Mouse (Mus musculus): Measurements from ENCODE around the gene D030056L22Rik. TPM values are rescaled to one million over a fixed set of nuclear protein-coding genes. Genes with fewer than 3 reads are reported as not detected.

The D030056L22Rik gene
- polyA plus RNA-seq, 1 experiment from 2014 or later = 82.2 TPM

GRCm38 (mm10) chr19:18743946-18744345 is 31.0 kb downstream of the D030056L22Rik start:
- no peak overlapping the region for H3K4me2 ChIP-seq (replicated peaks)
- H3K9ac ChIP-seq (replicated peaks) = no peak overlapping the region
- no peaks in the 10 kb centered on the region for H3K4me1 ChIP-seq
- ATAC-seq (replicated peaks) = no peak
- H3K36me3 ChIP-seq = no peaks in the 10 kb centered on the region
- no peaks in the 10 kb centered on the region for H3K27me3 ChIP-seq
- no peak overlapping the region for H3K27ac ChIP-seq (replicated peaks)
- H3K4me3 ChIP-seq = no peak overlapping the region
- WGBS = 87% methylated on average over 5 of the region's 5 CpGs
- no peaks in the 10 kb centered on the region for H3K9me3 ChIP-seq

DNA sequence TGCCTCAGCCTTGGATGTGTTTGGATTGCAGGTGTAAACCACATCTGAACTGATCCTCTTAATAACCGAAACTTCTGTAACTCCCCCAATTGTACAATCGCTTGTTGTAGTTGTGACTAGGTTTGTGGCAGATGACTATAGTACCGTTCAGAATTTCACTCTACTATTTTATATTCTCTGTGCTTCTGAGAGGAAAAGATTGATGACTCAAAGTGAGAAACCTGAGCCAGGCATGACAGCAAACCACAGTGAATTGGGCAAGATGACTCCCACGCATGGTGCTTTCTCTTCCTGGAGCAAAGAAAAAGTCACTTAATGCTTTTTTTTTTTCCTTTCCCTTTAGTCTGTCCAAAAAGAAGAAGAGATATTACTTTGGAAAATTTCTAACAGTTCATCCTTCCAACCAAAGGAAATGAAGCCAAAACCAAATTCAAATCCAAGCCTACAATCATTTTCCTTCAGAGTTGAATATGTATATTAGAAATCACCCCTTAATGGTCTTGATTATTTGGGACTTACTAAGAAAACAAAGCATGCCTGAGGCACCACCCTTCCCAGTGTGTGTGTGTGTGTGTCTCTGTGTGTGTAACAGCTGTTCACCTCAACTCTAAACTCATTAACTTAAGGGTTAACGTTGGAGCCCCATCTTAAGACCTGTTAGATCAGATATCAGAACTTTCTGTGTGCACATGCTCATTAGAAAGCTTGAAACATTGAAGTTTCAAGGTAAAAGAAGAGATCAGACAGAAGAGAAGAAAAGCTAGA is 33.8 kb downstream of the D030056L22Rik start:
- Histone ChIP-seq H3K36me3 (no peaks in the 10 kb centered on the region), H3K4me3 (no peak overlapping the region), H3K27me3 (no peaks in the 10 kb centered on the region), H3K4me2 (replicated peaks) (no peak overlapping the region), H3K9ac (replicated peaks) (no peak overlapping the region), H3K4me1 (peaks cover 8% of the 10 kb centered on the region), H3K9me3 (no peaks in the 10 kb centered on the region), H3K27ac (replicated peaks) (no peak overlapping the region)
- no peak for ATAC-seq (replicated peaks)
- 90% methylated on average over 5 of the region's 5 CpGs for WGBS

- no peak overlapping the region for H3K9ac ChIP-seq (replicated peaks)
- no peaks in the 10 kb centered on the region for H3K9me3 ChIP-seq
- no peaks in the 10 kb centered on the region for H3K36me3 ChIP-seq
- no peak overlapping the region for H3K27ac ChIP-seq (replicated peaks)
- no peak overlapping the region for H3K4me2 ChIP-seq (replicated peaks)
- no peak for ATAC-seq (replicated peaks)
- no peak overlapping the region for H3K4me3 ChIP-seq
- peaks cover 8% of the 10 kb centered on the region for H3K4me1 ChIP-seq
- no peaks in the 10 kb centered on the region for H3K27me3 ChIP-seq
- WGBS = 94% methylated on average over 4 of the region's 4 CpGs
Observed at GRCm38 (mm10) chr19:18747379-18747778, 34.4 kb downstream of the D030056L22Rik start.

GRCm38 (mm10) chr19:18749598-18750339 is 36.8 kb downstream of the D030056L22Rik start, which contains the start of gene Trpm6:
Gene Trpm6 (plus strand): TSS chr19:18749983.
- H3K27me3 ChIP-seq = no peaks in the 10 kb centered on the region
- 7% methylated on average over 41 of the region's 41 CpGs for WGBS
- no peak within 1 kb of the TSS for H3K27ac ChIP-seq (replicated peaks)
- no peaks in the 10 kb centered on the region for H3K36me3 ChIP-seq
- H3K4me2 ChIP-seq (replicated peaks) = peak within 1 kb of the TSS; percentile 70
- no peaks in the 10 kb centered on the region for H3K9me3 ChIP-seq
- H3K4me1 ChIP-seq = peaks cover 8% of the 10 kb centered on the region
- H3K9ac ChIP-seq (replicated peaks) = peak within 1 kb of the TSS; percentile 28; the same call in 1 of the 2 replicates
- ATAC-seq (replicated peaks) = no peak
- H3K4me3 ChIP-seq = peak within 1 kb of the TSS; percentile 38

- no peak for ATAC-seq (replicated peaks)
Observed at GRCm38 (mm10) chr19:18757191-18757590, 44.2 kb downstream of the D030056L22Rik start.

GRCm38 (mm10) chr19:18757706-18758105 is 44.7 kb downstream of the D030056L22Rik start:
- WGBS = 51% methylated on average over 4 of the region's 4 CpGs
- H3K4me3 ChIP-seq = no peak overlapping the region
- no peak overlapping the region for H3K27ac ChIP-seq (replicated peaks)
- H3K27me3 ChIP-seq = no peaks in the 10 kb centered on the region
- no peaks in the 10 kb centered on the region for H3K36me3 ChIP-seq
- H3K4me1 ChIP-seq = no peaks in the 10 kb centered on the region
- no peak for ATAC-seq (replicated peaks)
- no peak overlapping the region for H3K4me2 ChIP-seq (replicated peaks)
- no peak overlapping the region for H3K9ac ChIP-seq (replicated peaks)
- H3K9me3 ChIP-seq = no peaks in the 10 kb centered on the region

More at GRCm38 (mm10) chr19:18757191-18757590, 44.2 kb downstream of the D030056L22Rik start:
- no peak overlapping the region for H3K9ac ChIP-seq (replicated peaks)
- H3K27ac ChIP-seq (replicated peaks) = no peak overlapping the region
- no peaks in the 10 kb centered on the region for H3K4me1 ChIP-seq
- no peak overlapping the region for H3K4me2 ChIP-seq (replicated peaks)
- H3K27me3 ChIP-seq = no peaks in the 10 kb centered on the region
- H3K4me3 ChIP-seq = no peak overlapping the region
- H3K9me3 ChIP-seq = no peaks in the 10 kb centered on the region
- H3K36me3 ChIP-seq = no peaks in the 10 kb centered on the region

DNA sequence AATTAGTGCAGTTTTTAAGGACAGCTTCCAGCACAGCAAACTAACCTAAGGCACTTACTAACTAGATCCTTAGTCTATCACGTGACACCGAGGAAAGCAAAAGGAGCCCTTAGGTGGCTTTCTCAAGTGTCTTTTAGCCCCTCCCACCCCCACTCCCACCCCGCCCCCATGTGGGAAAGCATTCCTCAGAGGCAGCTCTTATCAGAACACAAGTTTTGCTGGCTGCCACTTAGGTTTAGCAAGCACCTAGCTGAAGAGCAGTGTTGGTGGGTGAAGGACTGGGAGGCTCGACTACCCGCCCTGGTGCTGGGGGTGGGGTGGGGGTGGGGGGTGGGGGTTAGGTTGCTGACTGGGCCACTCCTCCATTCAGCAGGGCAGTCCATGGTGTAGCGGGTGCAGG is 45.3 kb downstream of the D030056L22Rik start:
- Histone ChIP-seq H3K4me3 (no peak overlapping the region), H3K27ac (replicated peaks) (no peak overlapping the region), H3K9me3 (no peaks in the 10 kb centered on the region), H3K4me1 (no peaks in the 10 kb centered on the region), H3K36me3 (no peaks in the 10 kb centered on the region), H3K27me3 (no peaks in the 10 kb centered on the region), H3K9ac (replicated peaks) (no peak overlapping the region), H3K4me2 (replicated peaks) (no peak overlapping the region)
- 41% methylated on average over 6 of the region's 6 CpGs for WGBS
- ATAC-seq (replicated peaks) = no peak

DNA sequence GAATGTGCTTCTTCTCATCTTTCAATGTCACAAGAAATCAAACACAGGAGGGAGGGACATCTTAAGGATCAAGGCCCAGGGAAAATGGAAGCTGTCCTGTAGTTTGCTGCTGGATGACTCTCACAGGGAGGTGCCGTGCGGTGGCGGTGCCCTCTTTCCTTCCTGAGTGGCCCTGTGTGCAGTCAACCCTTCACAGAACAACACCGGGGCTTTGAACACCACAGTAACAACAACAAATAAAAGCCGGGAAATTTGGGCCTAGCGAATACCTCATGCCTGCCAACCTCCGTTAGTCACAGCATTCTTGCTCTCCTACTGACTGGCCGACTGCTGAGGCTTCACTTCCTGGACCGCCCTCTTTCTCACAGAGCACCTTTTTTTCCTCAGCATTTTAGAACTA is 45.9 kb downstream of the D030056L22Rik start:
- Histone ChIP-seq H3K9ac (replicated peaks) (no peak overlapping the region), H3K27ac (replicated peaks) (no peak overlapping the region), H3K27me3 (no peaks in the 10 kb centered on the region), H3K9me3 (no peaks in the 10 kb centered on the region), H3K4me1 (no peaks in the 10 kb centered on the region), H3K4me2 (replicated peaks) (no peak overlapping the region), H3K4me3 (no peak overlapping the region), H3K36me3 (no peaks in the 10 kb centered on the region)
- WGBS = 28% methylated on average over 9 of the region's 9 CpGs
- no peak for ATAC-seq (replicated peaks)

- 84% methylated on average over 5 of the region's 5 CpGs for WGBS
- no peaks in the 10 kb centered on the region for H3K27me3 ChIP-seq
- no peaks in the 10 kb centered on the region for H3K9me3 ChIP-seq
- no peak overlapping the region for H3K9ac ChIP-seq (replicated peaks)
- no peaks in the 10 kb centered on the region for H3K36me3 ChIP-seq
- no peak overlapping the region for H3K4me2 ChIP-seq (replicated peaks)
- H3K27ac ChIP-seq (replicated peaks) = no peak overlapping the region
- no peak for ATAC-seq (replicated peaks)
- no peaks in the 10 kb centered on the region for H3K4me1 ChIP-seq
- H3K4me3 ChIP-seq = no peak overlapping the region
Observed at GRCm38 (mm10) chr19:18766399-18766798, 53.4 kb downstream of the D030056L22Rik start.

Other genes starting within 250 kb of the D030056L22Rik start
- 28.5 and 28.8 TPM in 2 replicates for gene Ostf1, start 81.4 kb upstream of the D030056L22Rik start, polyA plus RNA-seq (2015; fragmentation: Nextera tagmentation; extraction: Ambion mirVana)
- 5.3 and 6.0 TPM in 2 replicates for gene Nmrk1, start 81.2 kb upstream of the D030056L22Rik start, polyA plus RNA-seq (2015; fragmentation: Nextera tagmentation; extraction: Ambion mirVana)
- gene Carnmt1, start 42.4 kb upstream of the D030056L22Rik start, polyA plus RNA-seq (2015; fragmentation: Nextera tagmentation; extraction: Ambion mirVana) = 14.1 and 16.2 TPM in 2 replicates
- gene Trpm6, start 36.8 kb downstream of the D030056L22Rik start, polyA plus RNA-seq (2015; fragmentation: Nextera tagmentation; extraction: Ambion mirVana) = 0.13 and 0.22 TPM in 2 replicates

Measured in forebrain, embryonic 15.5 days (tissue).